Mouse (Mus musculus) small intestine, adult 2 months (tissue): Measurements from ENCODE around the gene Gng8. TPM values are rescaled to one million over a fixed set of nuclear protein-coding genes. Genes with fewer than 3 reads are reported as not detected.

Experiments used
- H3K27ac ChIP-seq: fragments of 200-500 bp; 2 replicates; pipeline ENCODE4 v1.5.1; 2012; ENCODE audit warnings: low read depth, low read length, control low read depth, inconsistent platforms; ENCODE audit not compliant: insufficient read depth
- H3K27me3 ChIP-seq: fragments of 200-500 bp; 2 replicates; pipeline ENCODE4 v1.6.1; 2012; ENCODE audit warnings: mild to moderate bottlenecking, moderate library complexity, low read length, inconsistent platforms; ENCODE audit not compliant: control insufficient read depth, insufficient read depth
- H3K36me3 ChIP-seq: fragments of 200-500 bp; 2 replicates; pipeline ENCODE4 v1.6.1; 2012; ENCODE audit warnings: mild to moderate bottlenecking, low read length, control low read depth, inconsistent platforms; ENCODE audit not compliant: control insufficient read depth, insufficient read depth
- H3K4me1 ChIP-seq: fragments of 200-500 bp; 2 replicates; pipeline ENCODE4 v1.6.1; 2012; ENCODE audit warnings: low read length, inconsistent platforms, mixed read lengths; ENCODE audit not compliant: control insufficient read depth, insufficient read depth, insufficient read length
- H3K4me3 ChIP-seq: fragments of 200-500 bp; 2 replicates; pipeline ENCODE4 v1.5.1; 2012; ENCODE audit warnings: low read depth, mild to moderate bottlenecking, control low read depth, inconsistent platforms, low read length, moderate library complexity
- CTCF ChIP-seq: fragments of 200-500 bp; IDR thresholded peaks from 2 replicates; pipeline ENCODE4 v1.5.1; 2012; ENCODE audit warnings: low read depth, mild to moderate bottlenecking, control low read depth, inconsistent platforms, low read length, moderate library complexity, mixed read lengths; ENCODE audit not compliant: insufficient replicate concordance, insufficient read length; ENCODE audit errors: extremely low read depth
- POLR2A ChIP-seq: fragments of 200-500 bp; IDR thresholded peaks from 2 replicates; pipeline ENCODE4 v1.6.1; 2012; ENCODE audit warnings: low read depth, mild to moderate bottlenecking, control low read depth, inconsistent platforms, low read length, moderate library complexity
- WGBS: fragments of 180-500 bp; shearing (Covaris S2); methylation state at CpG from one replicate; pipeline ENCODE4 v1.1.7; 2018; 5-methylcytosine and 5-hydroxymethylcytosine counted together
- polyA plus RNA-seq: library from polyadenylated mRNA; depleted of rRNA; stranded (reverse); fragments of >200 nt; gene quantifications from 2 replicates; pipeline ENCODE4 v1.2.3, GENCODE M21; 2012

The Gng8 gene
- polyA plus RNA-seq, 1 experiment: 2.1 TPM

GRCm38 (mm10) chr7:16906889-16907559 lies 15.4 kb downstream of the Gng8 start:
- H3K36me3 ChIP-seq: no peaks in the 10 kb centered on the region
- H3K4me1 ChIP-seq: no peaks in the 10 kb centered on the region; the same call in 1 of the 2 replicates
- 89% methylated on average over 41 of the region's 41 CpGs for WGBS
- no peaks in the 10 kb centered on the region for H3K27me3 ChIP-seq
- TF ChIP-seq CTCF (no peak), POLR2A (no peak)
- no peak overlapping the region for H3K27ac ChIP-seq
- H3K4me3 ChIP-seq: peak overlapping the region; percentile 20

GRCm38 (mm10) chr7:16907842-16908241 lies 16.3 kb downstream of the Gng8 start:
- Histone ChIP-seq H3K27ac (no peak overlapping the region), H3K27me3 (no peaks in the 10 kb centered on the region), H3K4me1 (no peaks in the 10 kb centered on the region; the same call in 1 of the 2 replicates), H3K36me3 (no peaks in the 10 kb centered on the region), H3K4me3 (peak overlapping the region; percentile 22)
- WGBS: 55% methylated on average over 7 of the region's 7 CpGs
- TF ChIP-seq CTCF (no peak), POLR2A (no peak)

GRCm38 (mm10) chr7:16908367-16908766 lies 16.8 kb downstream of the Gng8 start:
- no peaks in the 10 kb centered on the region; the same call in 1 of the 2 replicates for H3K4me1 ChIP-seq
- peak overlapping the region; percentile 14; the same call in 1 of the 2 replicates for H3K27ac ChIP-seq

GRCm38 (mm10) chr7:16908859-16909258 lies 17.3 kb downstream of the Gng8 start:
- H3K27ac ChIP-seq: no peak overlapping the region; the same call in 1 of the 2 replicates

More at GRCm38 (mm10) chr7:16908367-16908766, 16.8 kb downstream of the Gng8 start:
- H3K4me3 ChIP-seq: peak overlapping the region; percentile 22
- no peaks in the 10 kb centered on the region for H3K27me3 ChIP-seq
- no peak for TF ChIP-seq POLR2A
- TF ChIP-seq CTCF: no peak
- WGBS: 28% methylated on average over 11 of the region's 11 CpGs
- no peaks in the 10 kb centered on the region for H3K36me3 ChIP-seq

GRCm38 (mm10) chr7:16909909-16910308 lies 18.3 kb downstream of the Gng8 start:
- 56% methylated on average over 10 of the region's 10 CpGs for WGBS
- H3K27me3 ChIP-seq: no peaks in the 10 kb centered on the region
- H3K4me3 ChIP-seq: no peak overlapping the region
- no peak overlapping the region for H3K27ac ChIP-seq
- H3K36me3 ChIP-seq: peaks cover 7% of the 10 kb centered on the region
- no peaks in the 10 kb centered on the region; the same call in 1 of the 2 replicates for H3K4me1 ChIP-seq
- TF ChIP-seq CTCF (no peak), POLR2A (no peak)

More at GRCm38 (mm10) chr7:16908859-16909258, 17.3 kb downstream of the Gng8 start:
- no peak for TF ChIP-seq CTCF
- no peak for TF ChIP-seq POLR2A
- Histone ChIP-seq H3K4me3 (peak overlapping the region; percentile 15), H3K4me1 (no peaks in the 10 kb centered on the region; the same call in 1 of the 2 replicates), H3K36me3 (no peaks in the 10 kb centered on the region), H3K27me3 (no peaks in the 10 kb centered on the region)
- WGBS: 59% methylated on average over 11 of the region's 11 CpGs

GRCm38 (mm10) chr7:16911904-16912303 lies 20.3 kb downstream of the Gng8 start:
- no peak for TF ChIP-seq POLR2A
- WGBS: 66% methylated on average over 3 of the region's 3 CpGs
- H3K27me3 ChIP-seq: no peaks in the 10 kb centered on the region
- no peak overlapping the region for H3K4me3 ChIP-seq
- no peak overlapping the region for H3K27ac ChIP-seq
- H3K4me1 ChIP-seq: no peaks in the 10 kb centered on the region; the same call in 1 of the 2 replicates
- peaks cover 25% of the 10 kb centered on the region for H3K36me3 ChIP-seq

- Histone ChIP-seq H3K4me3 (no peak overlapping the region), H3K4me1 (no peaks in the 10 kb centered on the region; the same call in 1 of the 2 replicates), H3K27ac (no peak overlapping the region), H3K27me3 (no peaks in the 10 kb centered on the region), H3K36me3 (peaks cover 30% of the 10 kb centered on the region)
- TF ChIP-seq POLR2A: no peak
- TF ChIP-seq CTCF: no peak
- 79% methylated on average over 6 of the region's 6 CpGs for WGBS
Observed at GRCm38 (mm10) chr7:16912360-16912759, 20.8 kb downstream of the Gng8 start.
